Mouse (Mus musculus) T-helper 17 cell (primary cell): ENCODE results near the gene Ovca2.

Source experiments
- in situ Hi-C, 2 experiments: fragments of 300-600 bp; cut with MboI, MseI; formaldehyde crosslinking; loops; 1 replicate in 1 of 2; 2 replicates in 1 of 2; pipeline ENCODE4 v1.15.1; 2025; ENCODE audit warnings: high pct_unique_total_duplicates in 2 of 2

Gene Ovca2

GRCm38 (mm10) chr11:75196131-75196530 is 17.5 kb upstream of the Ovca2 start:
- in situ Hi-C loops = loop anchor here in 1 of 2 experiments (25.0 kb wide), 1 partner anchor 1666 kb away; no protein-coding TSS in a partner anchor

- in situ Hi-C loops = loop anchor here (5.0 to 25.0 kb wide), 4 partner anchors 32 to 1667 kb away; no protein-coding TSS in a partner anchor
Observed at GRCm38 (mm10) chr11:75194850-75195461, 16.3 kb upstream of the Ovca2 start.

DNA sequence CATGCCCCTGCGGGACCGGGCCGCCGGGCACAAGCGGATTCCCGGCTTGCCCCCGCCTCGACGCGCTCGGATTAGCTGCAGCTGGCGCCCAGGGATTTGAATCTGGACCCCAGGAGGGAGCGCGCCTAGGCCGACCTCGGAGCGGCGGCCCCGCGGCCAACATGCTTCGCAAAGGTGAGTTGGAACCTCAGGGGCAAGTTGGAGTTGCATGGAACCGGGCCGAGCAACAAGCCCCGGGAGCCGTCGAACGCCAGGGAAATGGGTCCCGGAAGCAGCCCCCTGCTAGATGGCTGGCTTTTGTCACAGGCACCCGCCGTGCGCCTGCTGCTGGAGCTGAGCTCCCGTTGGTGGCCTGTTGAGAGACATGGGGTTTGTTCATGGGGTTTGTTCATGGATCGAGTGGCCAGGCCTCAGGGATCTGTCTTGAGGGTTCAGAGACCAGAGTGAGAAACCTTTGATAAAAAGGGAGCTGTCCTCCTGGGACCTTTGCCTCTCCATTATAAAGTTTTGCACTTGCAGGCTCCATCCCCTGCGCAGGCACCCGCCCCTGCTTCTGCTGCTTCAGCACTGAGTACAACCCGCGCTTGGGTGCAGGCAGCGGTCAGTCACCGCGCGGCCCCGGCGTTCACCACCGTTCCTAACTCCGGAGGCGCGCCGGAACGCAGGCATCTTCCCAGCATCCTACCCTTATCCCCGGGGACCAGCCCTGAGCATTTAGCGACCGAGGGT is 15.7 kb upstream of the Ovca2 start:
- in situ Hi-C loops = loop anchor here (5.0 to 25.0 kb wide), 4 partner anchors 33 to 1668 kb away; no protein-coding TSS in a partner anchor

DNA sequence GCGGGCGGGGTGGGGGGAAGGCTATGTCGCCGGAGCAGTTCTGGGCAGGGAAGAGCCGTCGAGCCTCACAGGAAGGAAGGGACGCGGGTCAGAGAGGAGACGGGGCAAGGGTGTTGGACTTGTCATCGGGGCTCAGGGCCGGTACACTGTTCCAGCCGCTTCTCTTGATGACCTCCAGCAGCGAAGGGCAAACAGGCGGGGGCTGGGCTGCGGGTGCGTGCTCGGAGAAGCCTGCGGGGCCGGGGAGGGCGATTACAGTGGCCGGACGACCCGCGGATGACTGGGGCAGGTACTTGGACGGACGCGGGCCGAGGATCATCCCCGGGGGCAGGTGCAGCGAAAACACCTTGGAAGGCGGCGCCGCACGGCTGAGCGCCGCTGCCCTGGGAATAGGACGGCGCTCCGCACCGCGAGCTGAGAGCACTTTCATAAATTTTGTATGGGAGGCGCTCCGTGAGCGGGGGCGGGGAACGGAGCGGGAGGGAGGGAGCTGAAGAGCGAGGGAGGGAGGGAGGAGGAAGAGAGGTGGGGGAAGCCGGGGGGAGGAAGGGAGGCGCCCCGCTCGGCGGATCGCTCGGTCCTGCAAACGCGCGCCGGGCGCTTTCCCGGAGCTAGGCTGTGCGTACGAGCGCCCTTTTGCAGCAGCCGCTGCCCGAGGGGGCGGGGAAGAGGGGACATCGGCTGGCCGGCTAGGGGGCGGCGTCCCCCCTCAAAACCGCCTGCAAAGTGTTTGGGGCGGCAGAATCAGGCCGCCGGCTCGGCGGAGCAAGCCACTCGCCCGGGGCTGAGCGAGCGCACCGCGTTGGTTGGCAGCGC is 14.8 kb upstream of the Ovca2 start, which contains the start of gene Rtn4rl1:
Gene Rtn4rl1 (plus strand): TSS at position 528 of the 816 bp plus-strand sequence.
- in situ Hi-C loops = loop anchor here (5.0 to 25.0 kb wide), 4 partner anchors 34 to 1669 kb away; no protein-coding TSS in a partner anchor

GRCm38 (mm10) chr11:75192336-75193214 is 13.9 kb upstream of the Ovca2 start:
- in situ Hi-C loops = loop anchor here (5.0 to 25.0 kb wide), 4 partner anchors 35 to 1670 kb away; no protein-coding TSS in a partner anchor

GRCm38 (mm10) chr11:75191841-75192240 is 13.2 kb upstream of the Ovca2 start:
- in situ Hi-C loops = loop anchor here (5.0 to 25.0 kb wide), 4 partner anchors 35 to 1670 kb away; no protein-coding TSS in a partner anchor

- in situ Hi-C loops = loop anchor here (5.0 to 25.0 kb wide), 4 partner anchors 36 to 1671 kb away; no protein-coding TSS in a partner anchor
Observed at GRCm38 (mm10) chr11:75190905-75191441, 12.3 kb upstream of the Ovca2 start, which contains the start of gene Dph1. Dph1 (minus strand) TSS chr11:75191241.

DNA sequence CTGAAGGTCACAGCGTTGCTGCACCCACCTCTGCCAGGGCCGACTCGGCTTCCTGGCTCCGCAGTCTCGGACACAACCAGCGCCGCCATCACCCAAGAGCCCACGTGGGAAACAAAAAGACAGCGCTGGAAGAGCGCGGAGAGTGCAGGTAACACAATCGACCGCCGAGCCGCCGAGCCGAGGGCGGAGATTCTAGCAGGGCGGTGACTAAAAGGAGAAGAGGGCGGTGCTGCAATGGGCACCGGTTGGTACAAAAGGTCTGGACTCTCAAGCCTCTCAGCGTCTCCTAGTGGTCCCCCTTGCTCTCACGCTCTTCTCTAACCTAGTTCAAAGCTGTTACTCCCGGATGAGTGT is 11.7 kb upstream of the Ovca2 start:
- in situ Hi-C loops = loop anchor here (5.0 to 25.0 kb wide), 4 partner anchors 37 to 1672 kb away; no protein-coding TSS in a partner anchor

DNA sequence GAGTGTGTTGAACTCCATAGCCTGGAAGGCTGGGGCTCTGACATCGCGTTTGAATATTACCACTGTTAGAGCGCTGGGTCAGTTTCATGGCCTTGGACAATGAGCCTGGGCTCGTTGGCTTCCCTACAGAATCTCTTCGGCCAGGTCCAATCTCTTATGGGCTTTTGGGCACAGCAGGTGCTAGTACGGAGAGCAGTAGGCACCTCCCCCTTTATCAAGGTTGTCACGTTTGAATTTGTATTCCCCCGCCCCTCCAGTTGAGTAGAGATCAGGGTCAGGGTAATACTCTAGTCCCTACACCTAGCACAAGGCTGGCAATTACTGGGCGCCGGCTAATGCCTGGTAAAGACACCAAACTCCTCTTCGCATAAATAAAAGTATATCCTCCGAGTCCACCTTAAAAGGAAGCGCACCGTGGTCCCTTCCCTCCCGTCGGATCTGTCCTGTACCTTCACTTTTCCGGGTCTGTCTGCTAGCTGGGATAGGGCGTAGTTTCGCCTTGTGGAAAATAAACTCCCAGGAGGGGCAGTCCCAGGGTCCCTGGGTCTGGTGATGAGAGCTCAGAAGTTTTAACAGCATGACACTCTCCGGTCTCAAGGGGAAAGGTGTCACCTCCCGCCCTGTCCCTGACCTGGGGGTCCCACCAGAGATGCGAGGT is 11.2 kb upstream of the Ovca2 start:
- in situ Hi-C loops = loop anchor here (5.0 to 25.0 kb wide), 5 partner anchors 37 to 1672 kb away; no protein-coding TSS in a partner anchor

- in situ Hi-C loops = loop anchor here in 1 of 2 experiments (10.0 to 25.0 kb wide), 2 partner anchors 370 to 1677 kb away; no protein-coding TSS in a partner anchor
Observed at GRCm38 (mm10) chr11:75184986-75185385, 6.4 kb upstream of the Ovca2 start.

GRCm38 (mm10) chr11:75184573-75184972 is 5.9 kb upstream of the Ovca2 start:
- in situ Hi-C loops = loop anchor here in 1 of 2 experiments (10.0 to 25.0 kb wide), 2 partner anchors 370 to 1678 kb away; no protein-coding TSS in a partner anchor

DNA sequence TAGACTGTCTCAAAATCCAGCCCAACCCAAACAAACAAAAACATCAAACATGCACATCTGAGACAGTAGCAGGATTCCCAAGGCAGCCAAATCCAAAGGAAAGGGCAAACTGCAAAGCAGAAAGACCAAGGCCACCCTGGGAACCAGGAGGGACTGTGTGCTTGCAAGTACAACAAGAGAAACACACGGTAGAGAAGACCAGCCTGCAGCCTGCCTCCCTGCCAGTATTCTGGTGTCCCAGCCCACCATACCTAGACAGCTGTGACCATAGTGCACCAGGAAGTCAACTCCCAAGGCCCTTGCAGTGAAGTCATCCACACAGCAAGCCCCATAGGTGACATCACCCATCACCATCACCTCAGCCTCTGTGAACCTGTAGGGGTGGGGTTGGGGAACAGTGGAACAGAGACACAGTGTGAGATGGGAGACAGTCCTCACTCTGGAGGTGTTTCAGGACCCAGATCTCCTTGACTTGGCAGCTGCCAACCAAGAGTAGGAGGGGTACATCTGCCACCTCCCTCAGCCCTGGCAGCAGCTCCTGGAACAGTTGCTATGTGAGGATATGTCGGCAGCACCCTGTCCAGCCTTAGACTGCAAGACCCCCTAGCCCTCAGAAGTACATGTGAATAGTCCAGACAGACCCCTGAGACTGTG is 5.4 kb upstream of the Ovca2 start:
- in situ Hi-C loops = loop anchor here in 1 of 2 experiments (10.0 to 25.0 kb wide), 2 partner anchors 371 to 1678 kb away; no protein-coding TSS in a partner anchor

DNA sequence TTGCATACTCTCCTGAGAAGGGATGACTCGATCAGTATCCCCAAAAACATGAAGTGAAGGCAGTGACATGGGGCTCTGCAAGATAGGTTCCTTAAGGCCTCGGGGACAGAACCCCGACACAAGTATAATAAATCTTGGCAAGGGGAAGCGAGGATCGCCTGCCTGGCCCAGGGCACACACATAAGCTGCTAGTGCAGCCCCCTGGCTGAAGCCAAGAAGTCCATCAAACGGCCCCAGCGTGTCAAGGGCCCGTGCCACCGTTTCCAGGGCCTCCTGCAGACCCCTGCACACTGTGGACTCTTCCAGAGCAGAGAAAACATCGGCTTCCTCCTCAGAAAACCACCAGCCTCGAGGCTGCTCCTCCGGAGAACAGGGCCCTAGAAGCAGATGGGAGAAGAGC is 624 bp downstream of the Ovca2 start:
- in situ Hi-C loops = loop anchor here in 1 of 2 experiments (25.0 kb wide), 1 partner anchor 1684 kb away; no protein-coding TSS in a partner anchor

DNA sequence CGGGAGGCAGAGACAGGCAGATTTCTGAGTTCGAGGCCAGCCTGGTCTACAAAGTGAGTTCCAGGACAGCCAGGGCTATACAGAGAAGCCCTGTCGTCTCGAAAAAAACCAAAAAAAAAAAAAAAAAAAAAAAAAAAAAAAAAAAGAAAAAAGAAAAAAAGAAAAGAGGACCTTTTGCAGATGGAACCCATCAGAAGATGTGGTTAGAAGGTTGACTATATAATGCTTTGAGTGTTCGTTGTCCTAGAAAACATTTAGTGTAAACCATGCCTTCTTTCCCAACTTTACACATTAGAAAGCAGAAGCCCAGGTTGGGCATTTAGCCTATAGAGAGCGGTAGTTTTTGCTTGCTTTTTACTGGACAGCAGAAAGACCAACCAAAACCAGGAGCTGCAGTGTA is 4.1 kb downstream of the Ovca2 start:
- in situ Hi-C loops = loop anchor here in 1 of 2 experiments (5.0 kb wide), 1 partner anchor 337 kb away; no protein-coding TSS in a partner anchor

- in situ Hi-C loops = loop anchor here in 1 of 2 experiments (5.0 kb wide), 1 partner anchor 336 kb away; no protein-coding TSS in a partner anchor
Observed at GRCm38 (mm10) chr11:75173799-75174165, 4.9 kb downstream of the Ovca2 start.

DNA sequence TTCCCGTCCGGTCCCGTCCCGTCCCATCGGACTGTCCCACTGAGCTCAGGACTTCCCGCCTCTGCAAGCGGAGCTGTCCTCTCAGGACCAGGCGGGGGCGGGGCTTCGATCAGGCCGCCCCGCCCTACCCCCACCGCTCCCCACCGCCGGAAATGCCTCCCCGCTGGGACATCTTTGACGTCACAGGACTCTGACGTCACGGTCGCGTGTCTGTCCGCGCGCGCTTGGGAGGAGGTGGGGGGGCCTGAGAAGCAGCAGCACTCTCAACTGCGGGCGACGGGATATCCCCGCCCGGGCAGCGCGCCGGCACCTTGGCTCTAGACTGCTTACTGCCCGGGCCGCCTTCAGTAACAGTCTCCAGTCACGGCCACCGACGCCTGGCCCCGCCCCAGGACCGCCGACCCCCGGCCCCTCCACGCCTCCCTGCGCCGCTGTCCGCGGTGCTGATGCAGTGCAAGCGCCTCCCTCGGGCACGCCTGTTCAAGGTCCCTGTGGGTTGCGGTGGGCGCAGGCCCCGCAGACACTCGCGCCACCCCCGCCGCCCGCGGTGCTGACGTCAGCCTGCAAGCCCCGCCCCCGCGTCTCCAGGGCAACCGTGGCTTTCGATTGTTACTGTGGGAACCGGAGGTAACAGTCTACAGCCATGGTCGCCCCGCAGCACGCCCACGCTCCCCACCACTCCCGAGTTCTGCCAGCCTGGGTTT is 5.4 kb downstream of the Ovca2 start:
- in situ Hi-C loops = loop anchor here in 1 of 2 experiments (5.0 kb wide), 1 partner anchor 336 kb away; no protein-coding TSS in a partner anchor
